Mouse (Mus musculus): ENCODE measurements at regions not wholly inside any gene's neighbourhood (a gene's known extent, or its start where the extent isn't known, plus 50 kb on each side); places are given as distances from the start of the nearest gene placed in this dataset.

DNA sequence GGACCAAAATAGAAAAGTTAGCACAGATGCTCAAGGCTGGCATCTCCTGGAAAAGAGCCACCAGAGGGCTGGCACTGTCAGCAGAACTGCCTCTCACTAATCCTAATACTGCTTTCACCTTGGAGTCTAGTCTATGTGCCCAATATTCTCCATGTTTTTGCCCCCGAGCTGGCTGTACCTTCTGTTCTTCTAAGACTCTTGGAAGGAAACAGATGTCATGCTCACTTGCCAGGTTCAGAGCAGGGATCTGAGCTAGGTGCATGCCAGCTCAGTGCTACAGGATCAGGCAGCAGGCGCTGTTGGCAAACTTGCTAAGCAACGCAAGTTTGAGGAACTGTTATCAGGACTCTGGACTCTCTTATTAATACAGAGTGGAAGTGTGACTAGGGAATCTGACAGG is 924.6 kb downstream of the Tbl1xr1 start:
- no peak for DNase-seq (ENCODE audit: low read depth, low spot score)

DNA sequence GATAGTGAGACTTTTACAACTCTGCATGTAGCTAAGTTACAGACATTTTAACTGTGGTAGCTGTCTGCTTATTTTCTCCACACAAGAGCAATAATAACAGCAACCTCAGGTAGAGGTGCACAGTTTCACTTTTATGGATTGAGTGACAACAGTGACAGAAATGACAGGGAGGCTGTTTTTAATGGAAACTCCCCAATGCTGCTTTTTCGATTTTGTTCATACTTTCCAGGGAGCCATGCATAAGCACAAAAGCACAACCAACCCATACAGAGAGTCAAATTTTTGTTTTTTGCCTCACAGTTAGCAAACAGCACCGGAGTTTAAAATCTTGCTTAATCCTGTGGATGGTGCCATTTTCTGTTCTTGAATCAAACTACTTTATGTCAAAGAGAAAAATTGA is 955.6 kb downstream of the Tbl1xr1 start:
- no peak for DNase-seq (ENCODE audit: low read depth, low spot score)

DNA sequence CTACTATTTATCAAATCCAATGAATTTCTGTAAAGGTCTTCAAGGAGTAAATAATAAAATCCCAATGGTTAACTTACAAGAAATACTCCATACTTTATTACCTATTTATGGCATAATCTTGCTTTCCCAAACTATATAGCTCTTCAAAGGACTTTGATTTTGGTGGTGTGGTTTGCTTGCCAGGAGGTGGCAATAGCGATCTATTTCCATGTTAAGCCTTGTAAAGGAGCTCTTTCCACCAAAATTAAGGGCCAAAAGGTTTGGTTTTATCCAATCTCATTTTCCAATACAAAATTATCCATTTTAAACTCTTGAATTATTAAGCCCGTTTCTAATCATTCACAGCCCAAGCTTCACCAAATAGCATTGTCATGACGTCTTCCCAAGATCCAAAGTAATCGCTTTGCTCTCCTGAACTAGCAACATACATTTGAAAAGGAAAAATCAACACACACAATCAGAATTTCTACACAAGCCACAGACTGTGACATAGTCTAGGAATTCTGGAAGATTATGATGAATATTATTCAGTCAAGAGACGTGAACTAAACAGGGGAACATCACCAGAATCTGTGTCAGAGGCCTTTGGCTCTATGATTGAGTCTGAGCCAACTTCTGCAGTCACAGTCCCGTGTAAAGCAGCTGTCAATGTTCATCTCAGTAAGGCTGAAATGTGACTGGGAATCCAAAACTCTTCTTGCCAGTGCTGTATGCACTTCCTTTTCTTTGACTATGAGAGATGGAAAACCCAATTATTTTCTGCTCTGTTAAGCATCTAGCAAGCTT is 986.9 kb downstream of the Tbl1xr1 start:
- DNase-seq (ENCODE audit: low read depth, low spot score) = no peak

DNA sequence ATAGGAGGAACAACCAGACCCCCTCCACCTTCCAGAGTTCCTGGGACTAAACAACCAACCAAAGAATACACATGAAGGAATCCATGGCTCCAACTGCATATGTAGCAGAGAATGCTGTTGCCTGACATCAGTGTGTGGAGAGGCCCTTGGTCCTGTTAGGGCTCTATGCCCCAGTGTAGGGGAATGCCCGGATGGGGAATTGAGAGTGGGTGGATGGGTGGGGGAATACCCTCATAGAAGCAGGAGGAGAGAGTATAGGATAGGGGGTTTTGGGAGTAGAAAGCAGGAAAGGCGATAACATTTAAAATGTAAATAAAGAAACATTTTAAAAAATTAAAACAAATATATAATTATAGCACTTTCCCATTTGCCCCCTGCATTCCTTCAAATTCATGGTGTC is 995.0 kb downstream of the Tbl1xr1 start:
- DNase-seq (ENCODE audit: low read depth, low spot score) = no peak
